Mouse (Mus musculus): ENCODE results near the gene Elane.
A peak's percentile ranks its signal among the peaks of the same experiment; 100 is the strongest.

Gene Elane

GRCm38 (mm10) chr10:79916081-79916480, 30.0 kb downstream of the Elane start:
- DNase-seq, result peak; percentile 30 to 43

- DNase-seq, result peak; percentile 92
Observed at GRCm38 (mm10) chr10:79916808-79917531, 30.9 kb downstream of the Elane start, which contains the start of gene Kiss1r. TSS of gene Kiss1r (plus strand) at chr10:79916971.

- DNase-seq, result no peak
Observed at GRCm38 (mm10) chr10:79917532-79918100, 31.6 kb downstream of the Elane start.

- peak; percentile 81 to 84 for DNase-seq
Observed at GRCm38 (mm10) chr10:79918231-79919078, 32.4 kb downstream of the Elane start.

GRCm38 (mm10) chr10:79919251-79919849, 33.3 kb downstream of the Elane start:
- DNase-seq, result peak in 1 of 2 experiments; percentile 34

- peak in 1 of 2 experiments; percentile 19 for DNase-seq
Observed at GRCm38 (mm10) chr10:79920056-79920890, 34.2 kb downstream of the Elane start.

- DNase-seq, result no peak
Observed at GRCm38 (mm10) chr10:79920958-79921535, 35.0 kb downstream of the Elane start, which contains the start of gene R3hdm4. TSS of gene R3hdm4 (minus strand) at chr10:79921208.

GRCm38 (mm10) chr10:79921572-79921971, 35.5 kb downstream of the Elane start:
- peak in 1 of 2 experiments; percentile 37 for DNase-seq

- peak; percentile 97 to 99 for DNase-seq
Observed at GRCm38 (mm10) chr10:79924998-79925784, 39.1 kb downstream of the Elane start.

GRCm38 (mm10) chr10:79925785-79926490, 39.9 kb downstream of the Elane start:
- peak in 1 of 2 experiments; percentile 52 for DNase-seq

- DNase-seq, result peak; percentile 91 to 94
Observed at GRCm38 (mm10) chr10:79926491-79927323, 40.7 kb downstream of the Elane start, which contains the start of gene Arid3a. TSS of gene Arid3a (plus strand) at chr10:79927043.

GRCm38 (mm10) chr10:79927324-79928029, 41.4 kb downstream of the Elane start:
- DNase-seq, result peak; percentile 78

- DNase-seq, result peak; percentile 53 to 60
Observed at GRCm38 (mm10) chr10:79928030-79928694, 42.1 kb downstream of the Elane start.

GRCm38 (mm10) chr10:79928907-79929701, 43.1 kb downstream of the Elane start:
- peak; percentile 59 to 68 for DNase-seq

- peak in 1 of 2 experiments; percentile 39 for DNase-seq
Observed at GRCm38 (mm10) chr10:79929967-79930825, 44.1 kb downstream of the Elane start.

- DNase-seq, result peak; percentile 63 to 76
Observed at GRCm38 (mm10) chr10:79930826-79931186, 44.8 kb downstream of the Elane start.

All from cerebellum, postnatal 10 days (tissue).